Mouse (Mus musculus) hindlimb bud, embryonic 11.5 days (tissue): ENCODE results near the gene Tpst2.

Experiments used
- DNase-seq: peaks from one replicate; pipeline ENCODE4 v3.0.0-alpha.2; 2012; ENCODE audit warnings: low read depth, low spot score; ENCODE audit errors: extremely low spot score

Tpst2 gene

GRCm38 (mm10) chr5:112276267-112276873 lies at the start of gene Tpst2:
Tpst2 (plus strand) TSS chr5:112276691.
- peak; percentile 95 for DNase-seq

DNA sequence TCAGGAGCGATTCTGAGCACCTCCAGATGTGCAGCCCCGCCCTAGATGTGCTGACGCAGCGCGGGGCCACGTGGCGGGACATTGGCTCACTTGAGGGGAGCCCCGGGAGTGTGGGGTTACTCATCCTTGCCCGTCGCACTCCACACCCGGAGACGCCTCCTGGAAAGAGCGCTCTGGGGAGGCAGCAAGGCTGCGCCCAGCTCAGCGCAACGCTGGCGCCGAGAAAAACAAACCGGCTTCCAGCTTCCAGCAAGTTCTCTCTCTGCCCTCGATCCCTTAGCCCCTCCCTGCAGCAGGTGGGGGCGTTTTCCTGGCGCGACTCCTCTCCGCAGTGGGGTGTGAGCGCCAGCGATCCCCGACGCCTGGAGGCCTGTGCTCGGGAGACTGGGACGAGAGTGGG lies 49.1 kb upstream of the Tpst2 start:
- DNase-seq: no peak

DNA sequence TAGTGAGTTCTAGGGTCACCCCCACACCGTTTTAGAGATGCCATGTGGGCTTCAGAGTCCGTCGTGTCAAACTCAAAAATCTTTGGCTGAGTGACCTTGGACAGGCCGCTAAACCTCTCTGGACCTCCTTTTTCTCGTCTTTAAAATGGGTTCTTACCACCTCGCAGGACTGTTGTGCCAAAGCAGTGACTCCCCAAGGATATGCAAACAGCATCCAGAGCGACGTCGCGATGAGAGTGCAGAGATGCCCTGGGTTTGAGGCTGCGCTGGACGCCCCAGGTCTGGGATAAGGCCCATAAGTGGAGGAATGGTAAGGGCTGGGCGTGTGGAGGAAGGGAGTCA lies 48.6 kb upstream of the Tpst2 start:
- DNase-seq: no peak

GRCm38 (mm10) chr5:112228240-112229076 lies 48.0 kb upstream of the Tpst2 start:
- no peak for DNase-seq

DNA sequence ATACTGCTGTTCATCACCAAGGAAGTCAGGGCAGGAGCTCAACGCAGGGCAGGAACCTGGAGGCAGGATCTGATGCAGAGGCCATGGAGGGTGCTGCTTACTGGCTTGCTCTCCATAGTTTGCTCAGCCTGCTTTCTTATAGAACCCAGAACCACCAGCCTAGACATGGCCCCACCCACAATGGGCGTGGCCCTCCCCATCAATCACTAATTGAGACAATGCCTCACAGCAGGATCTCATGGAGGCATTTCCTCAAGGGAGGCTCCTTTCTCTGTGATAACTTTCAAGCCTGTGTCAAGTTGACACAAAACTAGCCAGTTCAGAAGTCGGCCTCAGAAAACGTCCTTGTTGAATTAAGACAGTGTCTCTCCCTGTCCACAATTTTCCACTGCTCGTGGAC lies 40.7 kb upstream of the Tpst2 start:
- no peak for DNase-seq

DNA sequence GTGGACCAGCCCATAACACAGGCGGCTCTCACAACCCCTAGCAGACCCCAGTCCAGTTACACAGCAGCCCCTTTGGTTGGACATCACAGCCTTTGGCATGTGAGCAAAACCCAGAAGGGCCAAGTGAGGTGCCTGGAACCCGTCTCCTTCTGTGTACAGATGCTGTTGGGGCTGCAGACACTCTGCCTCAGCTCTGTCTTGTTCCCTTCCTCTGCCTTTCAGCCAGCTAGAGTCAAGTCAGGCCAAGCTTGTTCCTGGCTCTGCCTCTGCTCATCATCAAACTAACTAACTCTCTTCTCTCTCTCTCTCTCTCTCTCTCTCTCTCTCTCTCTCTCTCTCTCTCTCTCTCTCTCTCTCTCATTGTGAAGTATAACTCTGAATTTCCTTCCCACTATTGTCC lies 39.9 kb upstream of the Tpst2 start:
- DNase-seq: no peak

DNA sequence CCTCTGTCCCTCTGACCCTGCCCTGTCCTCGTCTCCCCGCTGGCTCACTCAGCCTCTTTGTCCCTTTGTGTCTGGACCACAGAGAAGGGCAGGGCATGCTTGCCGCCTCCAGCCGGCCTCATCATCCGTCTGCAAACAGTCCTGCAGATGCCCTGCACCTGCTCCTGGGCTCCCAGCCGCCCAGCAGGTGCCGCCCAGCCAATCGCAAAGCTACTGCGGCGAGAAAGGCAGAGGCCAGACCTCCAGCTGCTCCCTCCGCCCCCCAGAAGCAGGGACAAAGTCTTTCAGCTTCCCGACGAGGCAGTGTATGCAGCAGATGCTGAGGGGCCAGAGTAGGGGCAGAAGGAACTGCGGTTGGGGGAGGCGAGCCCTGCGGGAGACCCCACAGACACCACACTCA lies 39.1 kb upstream of the Tpst2 start:
- no peak for DNase-seq

DNA sequence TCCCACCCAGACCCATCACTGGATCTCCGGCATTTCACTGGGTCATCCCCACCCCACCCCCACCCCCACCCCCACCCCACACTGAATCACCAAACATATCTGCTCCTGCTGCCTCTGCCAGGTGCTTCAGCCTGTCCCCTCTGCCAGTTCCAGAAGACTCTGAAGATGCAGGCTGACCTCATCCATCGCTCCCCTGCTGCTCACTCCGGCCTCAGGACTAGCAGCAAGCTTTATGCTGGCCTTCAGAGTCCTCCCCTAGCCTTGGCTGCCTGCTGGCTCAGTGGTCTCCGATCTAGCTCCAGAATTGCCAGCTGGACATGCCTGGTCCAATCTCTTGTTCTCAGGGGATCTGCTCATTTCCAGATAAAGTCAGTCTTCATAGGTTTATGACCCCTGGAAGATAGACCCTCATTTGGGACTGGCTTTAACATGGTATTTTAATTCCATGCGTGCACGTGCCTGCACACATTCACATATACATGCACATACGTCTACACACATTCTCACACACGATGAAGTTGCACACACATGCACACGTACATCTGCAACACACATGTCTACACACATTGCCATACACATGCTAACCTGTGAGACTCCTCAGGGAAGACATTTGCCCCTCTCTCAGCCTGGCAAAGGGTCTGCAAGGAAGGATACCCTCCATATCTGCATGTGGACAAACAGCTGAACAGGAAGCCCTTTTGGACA lies 38.5 kb upstream of the Tpst2 start:
- no peak for DNase-seq

DNA sequence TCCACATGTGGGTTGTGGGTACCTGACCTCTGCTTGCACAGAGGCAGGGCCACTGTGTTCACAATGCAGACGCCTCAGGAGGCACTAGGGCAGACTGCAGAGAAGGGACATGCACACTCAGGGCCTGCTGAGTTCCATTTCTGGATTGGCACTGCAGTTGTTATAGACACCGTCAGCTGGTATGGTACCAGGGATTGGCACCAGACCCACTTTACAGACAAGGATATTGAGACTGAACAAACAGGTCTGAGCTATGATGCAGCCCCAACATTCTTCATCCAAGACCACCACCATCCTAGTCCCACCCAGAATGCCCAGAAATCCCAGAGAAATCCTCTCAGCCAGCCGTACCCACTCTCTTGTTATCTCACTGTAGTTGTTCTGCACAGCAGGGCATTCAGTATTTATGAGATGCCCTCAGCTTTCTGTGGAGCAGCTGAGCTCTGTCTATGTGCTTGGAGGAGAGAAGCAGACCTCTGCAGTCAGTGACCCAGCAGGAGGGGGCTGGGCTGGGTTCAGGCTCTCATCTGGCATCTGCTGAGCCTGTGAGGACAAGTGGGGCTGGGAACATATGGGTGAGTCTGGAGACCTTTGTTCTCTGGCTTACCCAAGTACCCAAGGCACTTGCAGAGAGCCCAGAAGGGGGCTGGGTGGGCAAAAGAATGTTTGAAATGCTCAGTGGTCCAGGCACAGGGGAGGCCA lies 37.6 kb upstream of the Tpst2 start:
- DNase-seq: no peak

DNA sequence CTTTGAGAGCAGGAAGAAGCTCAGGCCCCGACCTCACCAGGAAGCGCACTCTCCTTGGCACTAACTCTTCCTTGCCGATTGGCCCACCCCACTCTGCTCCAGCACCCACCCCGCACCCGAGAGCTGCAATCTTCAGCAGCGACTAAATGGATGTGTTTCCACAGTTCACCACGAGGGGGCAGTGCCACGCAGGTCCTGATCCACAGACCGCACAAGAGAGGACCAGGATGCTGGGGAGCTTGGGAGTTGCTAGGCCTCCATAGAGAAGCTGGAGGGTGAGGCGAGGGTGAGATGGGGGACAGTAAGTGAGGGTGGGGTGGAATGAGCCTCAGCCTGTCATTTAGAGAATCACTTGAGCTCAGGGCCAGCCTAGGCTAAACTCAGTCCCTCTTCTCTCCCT lies 35.7 kb upstream of the Tpst2 start:
- DNase-seq: peak; percentile 57

DNA sequence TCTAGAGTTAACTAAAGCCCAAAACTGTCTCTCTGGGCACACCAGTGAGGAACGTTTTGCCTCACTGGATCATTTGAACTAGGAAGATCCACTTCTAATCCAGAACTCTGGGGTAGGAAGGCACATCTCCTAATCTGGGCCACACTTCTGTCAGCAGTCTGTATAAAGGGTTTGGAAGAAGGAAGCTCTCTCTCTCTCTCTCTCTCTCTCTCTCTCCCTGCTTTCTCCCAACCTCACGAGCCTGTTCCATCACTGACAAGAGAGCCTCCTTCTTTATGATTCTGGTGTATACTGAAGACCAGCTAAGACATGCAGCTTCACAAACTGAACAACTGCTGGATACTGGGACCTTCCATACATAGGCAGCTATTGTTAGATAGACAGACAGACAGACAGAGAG lies 34.6 kb upstream of the Tpst2 start:
- no peak for DNase-seq

DNA sequence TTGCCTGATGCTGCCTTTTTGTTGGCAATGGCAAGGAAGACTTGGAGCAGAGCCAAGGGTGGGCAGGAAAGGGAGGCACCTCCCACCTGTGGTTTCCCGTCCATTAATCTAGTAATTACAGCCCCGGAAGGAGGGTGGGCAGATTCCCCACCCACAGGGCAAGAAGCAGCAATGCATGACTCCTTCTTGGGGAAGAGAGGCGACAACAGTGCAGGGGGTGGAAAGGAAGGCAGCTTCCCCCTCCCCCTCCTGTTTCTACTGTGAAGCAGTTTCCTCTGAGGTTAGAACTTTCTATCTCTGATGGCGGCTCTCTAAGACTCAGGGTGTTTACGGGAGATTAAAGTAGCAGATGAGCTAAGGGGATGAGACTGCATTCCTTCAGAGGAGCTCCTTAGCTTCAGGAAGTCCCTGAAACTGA lies 34.1 kb upstream of the Tpst2 start:
- no peak for DNase-seq

GRCm38 (mm10) chr5:112243041-112243440 lies 33.5 kb upstream of the Tpst2 start:
- no peak for DNase-seq

DNA sequence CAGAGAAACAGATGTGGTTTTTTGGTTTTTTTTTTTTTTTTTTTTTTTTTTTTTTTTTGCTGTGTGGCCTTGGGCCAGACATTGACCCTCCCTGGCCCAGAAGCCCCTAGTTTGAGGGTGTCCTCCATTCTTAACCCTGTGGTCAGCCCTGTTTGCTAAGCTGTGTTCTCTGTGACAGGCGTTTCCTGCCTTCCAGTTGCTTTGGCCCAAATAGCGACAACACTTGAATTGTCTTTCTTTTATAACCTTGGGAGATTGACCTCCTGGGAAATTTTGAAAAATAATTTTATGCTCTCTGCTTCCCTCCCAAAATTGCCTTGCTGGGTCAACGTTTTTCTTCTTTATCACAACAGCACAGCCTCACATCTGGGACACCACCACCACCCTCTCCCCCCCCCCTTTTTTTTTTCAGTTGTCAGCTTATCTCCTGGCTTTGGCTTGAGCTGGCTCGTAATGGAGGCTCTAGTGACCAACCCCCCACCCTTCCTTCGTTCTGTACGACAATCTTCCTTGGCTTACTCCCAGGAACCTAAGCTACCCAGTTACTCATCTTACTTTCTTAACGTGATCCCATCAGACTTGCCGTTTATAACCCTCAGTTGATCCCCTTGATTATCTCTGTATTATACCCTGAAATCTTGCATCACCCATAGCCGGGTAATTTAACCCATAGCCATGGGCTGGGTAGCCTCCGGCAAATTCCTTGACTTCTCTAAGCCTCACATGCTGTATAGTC lies 32.8 kb upstream of the Tpst2 start:
- DNase-seq: no peak

DNA sequence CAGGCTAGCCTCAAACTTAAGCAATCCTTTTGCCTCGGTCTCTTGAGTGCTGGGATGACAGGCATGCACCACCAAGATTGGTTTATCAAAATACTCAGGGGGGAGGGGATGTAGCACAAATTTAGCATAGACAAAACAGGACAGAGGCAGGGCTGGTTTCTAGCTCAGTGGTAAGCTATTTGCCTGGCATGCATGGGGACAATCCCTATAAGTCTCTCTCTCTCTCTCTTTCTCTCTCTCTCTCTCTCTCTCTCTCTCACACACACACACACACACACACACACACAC lies 32.3 kb upstream of the Tpst2 start:
- no peak for DNase-seq

DNA sequence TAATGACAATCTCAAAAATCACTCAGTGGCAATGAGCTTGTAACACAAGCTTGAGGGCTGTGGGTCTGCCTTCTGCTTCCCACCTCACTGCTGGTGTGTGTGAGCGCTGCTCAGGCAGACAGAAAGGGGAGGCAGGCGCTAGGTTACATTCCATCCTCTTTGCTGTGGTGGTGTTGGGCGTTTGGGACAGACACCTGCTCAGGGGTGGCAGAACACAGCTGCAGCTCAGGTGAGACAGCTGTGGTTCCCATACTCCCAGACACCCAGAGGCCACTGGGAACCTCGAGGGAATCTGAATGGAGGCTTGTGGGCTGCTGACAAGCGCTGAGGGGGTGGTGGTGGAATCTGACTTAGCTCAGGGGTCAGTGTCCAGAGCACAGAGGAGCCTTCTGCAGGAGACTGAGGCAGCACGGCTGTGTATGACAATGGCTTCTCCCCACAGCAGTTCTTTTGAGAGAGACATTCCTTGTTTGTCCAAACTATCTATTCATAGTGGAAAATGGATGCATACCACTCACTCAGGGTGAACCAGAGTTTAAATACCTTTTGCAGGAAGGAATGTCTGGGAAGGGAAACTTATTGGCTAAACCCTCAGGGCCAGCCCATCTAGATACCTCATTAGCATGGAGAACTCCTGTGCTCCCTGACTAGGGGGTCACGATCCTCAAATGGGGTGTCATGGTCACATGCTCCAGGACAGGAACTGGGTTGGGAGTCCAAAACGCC lies 31.4 kb upstream of the Tpst2 start:
- no peak for DNase-seq

DNA sequence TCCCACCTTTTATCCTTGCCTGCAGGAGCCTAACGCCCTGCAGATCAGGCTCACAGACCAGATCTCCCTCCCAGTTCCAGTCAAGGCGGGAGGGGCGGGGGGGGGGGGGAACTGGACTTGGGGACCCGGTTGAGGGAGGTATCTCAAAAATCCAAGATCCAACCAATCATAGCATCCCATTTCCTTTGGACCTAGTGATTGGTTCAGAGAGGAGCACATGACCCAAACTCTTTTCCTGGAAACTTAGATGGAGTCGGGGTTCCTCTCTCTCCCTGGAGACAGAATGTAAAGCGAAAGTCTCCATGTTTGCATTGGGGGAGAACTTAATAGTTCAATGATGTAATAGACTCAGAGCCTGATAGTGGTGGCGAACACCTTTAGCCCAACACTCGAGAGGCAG lies 29.1 kb upstream of the Tpst2 start:
- DNase-seq: no peak

DNA sequence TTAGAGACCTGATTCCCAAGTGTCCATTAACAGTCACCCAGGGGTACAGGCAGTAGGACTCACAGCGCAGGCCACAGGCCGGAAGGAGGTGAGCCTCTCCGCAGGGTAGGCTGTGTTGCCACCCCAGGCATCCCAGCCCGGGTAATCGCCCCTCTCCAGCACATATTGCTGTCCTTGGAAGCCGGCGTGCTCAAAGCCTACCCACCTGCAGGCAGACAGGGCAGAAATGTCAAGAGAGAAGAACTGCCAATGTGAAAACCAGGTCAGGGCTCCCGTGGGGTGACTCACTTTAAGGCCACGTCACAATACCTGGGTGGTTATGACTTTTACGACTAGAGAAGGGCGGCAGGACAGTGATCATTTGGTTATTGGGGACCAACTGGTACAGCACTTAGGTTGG lies 27.4 kb upstream of the Tpst2 start:
- no peak for DNase-seq

- DNase-seq: no peak
These were observed 24.1 kb upstream of the Tpst2 start, which contains the start of gene Cryba4 for GRCm38 (mm10) chr5:112252400-112252799. Cryba4 (minus strand) TSS chr5:112252518.

GRCm38 (mm10) chr5:112253169-112253568 lies 23.3 kb upstream of the Tpst2 start:
- DNase-seq: no peak
